In the genomic region with DNA sequence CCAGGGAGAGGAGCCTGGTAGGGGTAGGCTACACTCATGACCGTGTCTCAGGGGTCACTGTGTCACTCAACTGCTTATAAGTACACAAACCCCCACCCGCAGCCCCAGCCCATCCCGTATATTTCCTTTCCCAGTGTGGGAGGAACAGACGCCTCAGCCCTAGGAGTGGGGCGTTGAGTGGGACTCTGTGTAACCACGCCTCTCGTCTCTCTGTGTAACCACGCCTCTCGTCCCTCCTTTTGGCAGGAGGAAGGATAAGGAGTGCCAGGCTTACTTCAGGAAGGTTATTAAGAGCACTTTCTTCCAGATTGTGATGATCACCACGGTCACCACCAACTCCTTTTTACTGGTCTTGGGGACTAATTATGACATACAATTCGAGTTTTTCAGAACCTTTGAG, we compare ENCODE assay signal across 23 mouse cellular contexts. TPM values are rescaled to one million over a fixed set of nuclear protein-coding genes. Genes with fewer than 3 reads are reported as not detected.
A peak's percentile ranks its signal among the peaks of the same experiment; 100 is the strongest.
DNase-seq lines count a peak whose midpoint lies in the region; ATAC-seq and TF ChIP-seq lines count a peak whose summit lies in the region.
"Had no signal": no experiment of that assay in that cellular context is flagged by ENCODE, and none has a peak within 500 bp of the region (broad histone marks: within the 10 kb centered on the region; RNA-seq: fewer than 3 reads in every experiment).

No protein-coding gene starts in this region.

- no peak for TF ChIP-seq POLR2A in lung, adult 2 months (IDR thresholded peaks at IDR 0.05; ENCODE audit: borderline replicate concordance, extremely low read depth, low read depth, low read length)

- no peaks in the 10 kb centered on the region for H3K9me3 ChIP-seq in kidney, postnatal 0 days (replicated peaks; ENCODE audit: low read length)
- H3K9me3 ChIP-seq: hindbrain, embryonic 15.5 days; liver, embryonic 15.5 days; midbrain, embryonic 15.5 days had no signal

- H3K36me3 ChIP-seq in kidney, postnatal 0 days (ENCODE audit: insufficient read depth, low read length) = no peaks in the 10 kb centered on the region
- H3K36me3 ChIP-seq: hindbrain, embryonic 15.5 days; liver, embryonic 15.5 days; midbrain, embryonic 15.5 days had no signal

- H3K4me1 ChIP-seq in kidney, postnatal 0 days (replicated peaks; ENCODE audit: insufficient read depth, low read length) = no peaks in the 10 kb centered on the region
- H3K4me1 ChIP-seq in lung, adult 2 months (ENCODE audit: control insufficient read depth, insufficient read depth, low read length) = no peaks in the 10 kb centered on the region
- H3K4me1 ChIP-seq: hindbrain, embryonic 15.5 days; liver, embryonic 15.5 days; megakaryocyte, embryonic 14.5 days; midbrain, embryonic 15.5 days had no signal

- H3K27ac ChIP-seq in kidney, postnatal 0 days = no peak overlapping the region
- H3K27ac ChIP-seq in layer of hippocampus, adult 2 months = no peak overlapping the region
- H3K27ac ChIP-seq: gastrocnemius, adult 2 months; heart, adult 2 months; hindbrain, embryonic 15.5 days; liver, embryonic 15.5 days; midbrain, embryonic 15.5 days had no signal

- no peaks in the 10 kb centered on the region for H3K27me3 ChIP-seq in kidney, postnatal 0 days (ENCODE audit: insufficient read depth, low read length)
- H3K27me3 ChIP-seq: CH12.LX; hindbrain, embryonic 15.5 days; liver, embryonic 15.5 days; megakaryocyte, embryonic 14.5 days; midbrain, embryonic 15.5 days had no signal

- no peak overlapping the region for H3K4me3 ChIP-seq in kidney, postnatal 0 days (replicated peaks; ENCODE audit: low read depth, low read length)
- H3K4me3 ChIP-seq in lung, adult 2 months (replicated peaks; ENCODE audit: extremely low read depth, low read depth, low read length) = no peak overlapping the region
- no peak overlapping the region for H3K4me3 ChIP-seq in layer of hippocampus, adult 2 months
- H3K4me3 ChIP-seq: gastrocnemius, adult 2 months; heart, adult 2 months; hindbrain, embryonic 15.5 days; liver, embryonic 15.5 days; megakaryocyte, embryonic 14.5 days; midbrain, embryonic 15.5 days had no signal

- no peak for TF ChIP-seq CTCF in kidney, postnatal 0 days (IDR thresholded peaks at IDR 0.05; ENCODE audit: low read depth)
- TF ChIP-seq CTCF in lung, adult 2 months (IDR thresholded peaks at IDR 0.05; ENCODE audit: insufficient read depth, low read length) = no peak
- TF ChIP-seq CTCF in layer of hippocampus, adult 2 months (conservative IDR thresholded peaks at IDR 0.05) = no peak

- no peak overlapping the region for H3K4me2 ChIP-seq in kidney, postnatal 0 days (ENCODE audit: low read length)
- H3K4me2 ChIP-seq: hindbrain, embryonic 15.5 days; liver, embryonic 15.5 days; midbrain, embryonic 15.5 days had no signal

- ATAC-seq in kidney, postnatal 0 days (replicated peaks; ENCODE audit: low FRiP score, low read depth) = no peak
- ATAC-seq in CD4-positive, CD25-positive, alpha-beta regulatory T cell, adult 4 months = no peak
- ATAC-seq: forebrain, postnatal 0 days; midbrain, embryonic 15.5 days had no signal

- no peak overlapping the region for H3K9ac ChIP-seq in kidney, postnatal 0 days (ENCODE audit: low read depth, low read length)
- H3K9ac ChIP-seq: forebrain, postnatal 0 days; hindbrain, embryonic 15.5 days; liver, embryonic 15.5 days; midbrain, embryonic 15.5 days had no signal

- DNase-seq in adrenal gland, postnatal 10 days = peak; percentile 31
- no peak for DNase-seq in adrenal gland, adult 2 months
- peak; percentile 27 for DNase-seq in kidney, postnatal 0 days (ENCODE audit: low spot score)
- no peak for DNase-seq in kidney, adult 8-10 months
- DNase-seq in lung, adult 2 months = peak; percentile 47
- peak; percentile 23 to 40 for DNase-seq in lung, postnatal 4 days
- DNase-seq in layer of hippocampus, adult 2 months (ENCODE audit: low spot score in 2 of 2) = no peak
- DNase-seq: cerebellum, adult 9-10 months; forebrain, postnatal 0 days; gastrocnemius, adult 2 months; heart, adult 2 months; kidney, adult 9 months; right cerebral cortex, adult 18-20 months; thymus, postnatal 4 days had no signal

- 39% methylated on average over 11 of the region's 11 CpGs for WGBS in kidney, postnatal 0 days
- 35% methylated on average over 11 of the region's 11 CpGs for WGBS in lung, adult 2 months

RNA-seq across cellular contexts. Expression of gene Catsper3, which starts 1.8 kb away (rescaled TPM):
- total RNA-seq in adrenal gland, postnatal 10 days (2021) = under 1 TPM in 1 of 2 experiments, not detected in 1; 0.21 TPM
- under 1 TPM in 1 of 2 experiments, not detected in 1; 0.45 TPM for total RNA-seq in adrenal gland, adult 2 months (2021)
- polyA plus RNA-seq in adrenal gland, adult 2 months (2012; rRNA removed) = 0.10 and 0.17 TPM in 2 replicates
- polyA plus RNA-seq in kidney, postnatal 0 days (2015; fragmentation: Nextera tagmentation; extraction: Ambion mirVana) = 0.10 and 0.14 TPM in 2 replicates
- polyA plus RNA-seq in lung, adult 2 months (2012; rRNA removed) = 0.19 TPM in 1 of 2 replicates, not detected in the other
- polyA plus RNA-seq in CD4-positive, CD25-positive, alpha-beta regulatory T cell, adult 4 months (2017; shearing (Covaris generic)) = under 1 TPM in 1 of 2 experiments, not detected in 1; 0.58 TPM
- total RNA-seq in layer of hippocampus, adult 2 months (2021) = under 1 TPM in 1 of 2 experiments, not detected in 1; 0.27 TPM
- total RNA-seq: CH12.LX; forebrain, postnatal 0 days had no signal
- polyA plus RNA-seq: embryonic facial prominence, embryonic 14.5 days; hindbrain, embryonic 15.5 days; liver, embryonic 15.5 days had no signal

RNA-seq across cellular contexts. Expression of gene Pitx1, which starts 49.9 kb away (rescaled TPM):
- not detected for total RNA-seq in adrenal gland, postnatal 10 days (2021)
- total RNA-seq in adrenal gland, adult 2 months (2021) = not detected
- 0.07 TPM in 1 of 2 replicates, not detected in the other for polyA plus RNA-seq in adrenal gland, adult 2 months (2012; rRNA removed)
- polyA plus RNA-seq in kidney, postnatal 0 days (2015; fragmentation: Nextera tagmentation; extraction: Ambion mirVana) = 0.08 TPM in 1 of 2 replicates, not detected in the other
- polyA plus RNA-seq in lung, adult 2 months (2012; rRNA removed) = 0.14 and 26.6 TPM in 2 replicates
- not detected for polyA plus RNA-seq in CD4-positive, CD25-positive, alpha-beta regulatory T cell, adult 4 months (2017; shearing (Covaris generic))
- not detected for total RNA-seq in layer of hippocampus, adult 2 months (2021)
- total RNA-seq: CH12.LX; forebrain, postnatal 0 days; heart, adult 2 months; layer of hippocampus, postnatal 14 days; left cerebral cortex, postnatal 14 days had no signal
- polyA plus RNA-seq: forebrain, postnatal 0 days had no signal

RNA-seq across cellular contexts. Expression of gene Pcbd2, which starts 59.0 kb away (rescaled TPM):
- total RNA-seq in adrenal gland, postnatal 10 days (2021) = 10 to 100 TPM; 73.5 to 74.7 TPM
- 10 to 100 TPM; 73.8 to 81.6 TPM for total RNA-seq in adrenal gland, adult 2 months (2021)
- polyA plus RNA-seq in adrenal gland, adult 2 months (2012; rRNA removed) = 16.0 and 16.1 TPM in 2 replicates
- polyA plus RNA-seq in kidney, postnatal 0 days (2015; fragmentation: Nextera tagmentation; extraction: Ambion mirVana) = 64.7 and 68.5 TPM in 2 replicates
- polyA plus RNA-seq in lung, adult 2 months (2012; rRNA removed) = 29.4 and 33.0 TPM in 2 replicates
- polyA plus RNA-seq in CD4-positive, CD25-positive, alpha-beta regulatory T cell, adult 4 months (2017; shearing (Covaris generic)) = 1 to 10 TPM; 5.0 to 7.0 TPM
- 10 to 100 TPM; 33.2 to 35.2 TPM for total RNA-seq in layer of hippocampus, adult 2 months (2021)

Comparison
In these comparisons a context has a peak if more than half of its experiments do, and no peak if none do; other contexts are left out.
1. DNase-seq: peak in adrenal gland, postnatal 10 days (single experiment), kidney, postnatal 0 days (single experiment), lung, adult 2 months (single experiment) and lung, postnatal 4 days (2 of 2); none in adrenal gland, adult 2 months (single experiment), kidney, adult 8-10 months (0 of 2) and layer of hippocampus, adult 2 months (0 of 2).